9 mouse cellular contexts compared by ENCODE assay signal in genomic region chr4:127435076-127435475, GRCm38 (mm10).
DNase-seq lines count a peak whose midpoint lies in the region; ATAC-seq and TF ChIP-seq lines count a peak whose summit lies in the region.
"Had no signal": no experiment of that assay in that cellular context is flagged by ENCODE, and none has a peak within 500 bp of the region (broad histone marks: within the 10 kb centered on the region; RNA-seq: fewer than 3 reads in every experiment).

No protein-coding gene starts in this region.

- no peak overlapping the region for H3K9ac ChIP-seq in hindbrain, embryonic 12.5 days
- H3K9ac ChIP-seq in liver, adult 2 months (ENCODE audit: low read depth, low read length) = no peak overlapping the region
- H3K9ac ChIP-seq: embryonic facial prominence, embryonic 15.5 days had no signal

- no peaks in the 10 kb centered on the region for H3K36me3 ChIP-seq in hindbrain, embryonic 12.5 days
- no peaks in the 10 kb centered on the region for H3K36me3 ChIP-seq in liver, adult 2 months (ENCODE audit: control insufficient read depth, insufficient read depth, low read length)
- H3K36me3 ChIP-seq: embryonic facial prominence, embryonic 15.5 days had no signal

- H3K4me2 ChIP-seq in hindbrain, embryonic 12.5 days (replicated peaks) = peak overlapping the region; percentile 24; the same call in 1 of the 2 replicates
- H3K4me2 ChIP-seq: embryonic facial prominence, embryonic 15.5 days had no signal

- no peaks in the 10 kb centered on the region for H3K4me1 ChIP-seq in hindbrain, embryonic 12.5 days
- H3K4me1 ChIP-seq in liver, adult 2 months (ENCODE audit: control insufficient read depth, insufficient read depth, low read length) = no peaks in the 10 kb centered on the region

- TF ChIP-seq CTCF in liver, adult 2 months (IDR thresholded peaks at IDR 0.05; ENCODE audit: low read depth, low read length) = peak; percentile 81

- TF ChIP-seq POLR2A in liver, adult 2 months (IDR thresholded peaks at IDR 0.05; ENCODE audit: extremely low read depth, insufficient read depth, low read length) = no peak

- no peaks in the 10 kb centered on the region for H3K9me3 ChIP-seq in hindbrain, embryonic 12.5 days (replicated peaks)
- H3K9me3 ChIP-seq: embryonic facial prominence, embryonic 15.5 days had no signal

- H3K4me3 ChIP-seq in hindbrain, embryonic 12.5 days = no peak overlapping the region
- no peak overlapping the region for H3K4me3 ChIP-seq in liver, adult 2 months (ENCODE audit: insufficient read depth, low read depth, low read length)
- H3K4me3 ChIP-seq: embryonic facial prominence, embryonic 15.5 days had no signal

- no peaks in the 10 kb centered on the region for H3K27me3 ChIP-seq in hindbrain, embryonic 12.5 days
- no peaks in the 10 kb centered on the region; the same call in 1 of the 2 replicates for H3K27me3 ChIP-seq in liver, adult 2 months (ENCODE audit: control insufficient read depth, insufficient read depth, low read length)

- ATAC-seq in hindbrain, embryonic 12.5 days (ENCODE audit: low FRiP score) = no peak
- no peak for ATAC-seq in inflammation-experienced regulatory T-cells, adult 6 months

- peak; percentile 66 for DNase-seq in ovary, postnatal 14 days (ENCODE audit: low spot score)
- no peak for DNase-seq in ovary, postnatal 10 days (ENCODE audit: low spot score)
- peak; percentile 73 for DNase-seq in adrenal gland, postnatal 25 days
- DNase-seq in embryo, embryonic 9.5 days (ENCODE audit: extremely low spot score) = peak; percentile 47
- peak; percentile 23 for DNase-seq in liver, adult 2 months (ENCODE audit: extremely low read depth, low read depth, low spot score)
- peak; percentile 53 to 56 for DNase-seq in right cerebral cortex, postnatal 10 days (ENCODE audit: low spot score in 2 of 2)

- H3K27ac ChIP-seq in hindbrain, embryonic 12.5 days = no peak overlapping the region
- H3K27ac ChIP-seq in liver, adult 2 months (replicated peaks; ENCODE audit: insufficient read depth, low read depth, low read length) = no peak overlapping the region
- H3K27ac ChIP-seq: embryonic facial prominence, embryonic 15.5 days had no signal

- H3K79me2 ChIP-seq in liver, adult 2 months (ENCODE audit: control insufficient read depth, insufficient read depth, low read length) = no peaks in the 10 kb centered on the region

- WGBS in hindbrain, embryonic 12.5 days = 24% methylated on average over 8 of the region's 8 CpGs
- 12% methylated on average over 8 of the region's 8 CpGs for WGBS in liver, adult 2 months
